Mouse (Mus musculus) liver, adult 2 months (tissue): Measurements from ENCODE around the gene Cstf2.

ENCODE experiments used
- CTCF ChIP-seq: fragments of 200-500 bp; IDR thresholded peaks from 2 replicates; pipeline ENCODE4 v1.5.1; 2011; ENCODE audit warnings: low read depth, low read length, control low read depth
- POLR2A ChIP-seq: fragments of 200-500 bp; IDR thresholded peaks from 2 replicates; pipeline ENCODE4 v1.6.1; 2011; ENCODE audit warnings: low read length, control low read depth; ENCODE audit not compliant: insufficient read depth; ENCODE audit errors: extremely low read depth

DNA sequence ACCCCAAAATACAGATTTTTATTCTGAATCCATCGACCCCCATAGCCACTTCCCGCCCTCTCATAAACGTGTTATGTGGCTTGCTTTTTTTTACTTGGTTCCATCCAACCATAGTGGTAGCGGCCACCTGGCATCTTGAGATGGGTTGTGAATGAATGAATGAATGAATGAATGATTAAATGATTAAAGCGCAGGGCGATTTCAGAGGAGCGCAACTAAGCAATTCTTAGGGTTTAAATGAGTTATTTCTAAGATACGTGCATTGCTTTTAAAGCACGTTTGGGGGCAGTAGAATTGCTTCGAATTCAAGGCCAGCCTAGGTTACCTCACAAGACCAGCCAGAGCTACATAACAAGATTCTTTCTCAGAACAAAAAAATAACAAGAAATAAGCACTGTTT, 777 bp downstream of the Cstf2 start:
- no peak for TF ChIP-seq CTCF
- no peak for TF ChIP-seq POLR2A
